Mouse (Mus musculus) lung, postnatal 14 days (tissue): ENCODE data around the gene Dyrk1a.
A peak's percentile ranks its signal among the peaks of the same experiment; 100 is the strongest.

ENCODE experiments used
- DNase-seq: peaks from one replicate; pipeline ENCODE4 v3.0.0; 2021

The Dyrk1a gene

GRCm38 (mm10) chr16:94720476-94721153, 150.8 kb downstream of the Dyrk1a start:
- no peak for DNase-seq

DNA sequence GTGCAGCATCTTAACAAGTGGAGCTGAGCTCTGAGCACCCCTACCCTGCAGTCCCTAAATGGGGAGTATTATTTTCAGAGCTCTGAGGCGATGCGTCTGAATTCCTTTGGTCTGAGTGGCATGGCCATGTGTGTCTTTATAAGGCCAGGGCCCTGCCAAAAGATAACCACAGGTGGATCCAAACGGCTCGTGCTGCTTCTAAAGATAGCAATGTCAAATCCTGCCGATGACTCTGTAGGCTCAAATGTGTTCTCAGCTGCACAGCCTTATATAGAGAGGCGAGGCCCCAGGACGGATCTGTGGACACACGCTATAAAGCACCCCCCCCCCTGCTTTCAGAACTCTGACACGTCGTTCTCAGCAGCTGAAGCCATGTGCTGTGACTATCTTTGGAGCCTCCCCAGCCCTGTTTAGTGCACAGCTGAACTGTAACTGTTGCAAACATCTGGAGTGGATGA, 151.8 kb downstream of the Dyrk1a start:
- no peak for DNase-seq

- no peak for DNase-seq
Measured at GRCm38 (mm10) chr16:94722936-94723335, 153.1 kb downstream of the Dyrk1a start.

GRCm38 (mm10) chr16:94724061-94724596, 154.3 kb downstream of the Dyrk1a start:
- peak; percentile 69 for DNase-seq

GRCm38 (mm10) chr16:94724747-94725211, 155.0 kb downstream of the Dyrk1a start:
- DNase-seq = no peak

GRCm38 (mm10) chr16:94729236-94729635, 159.4 kb downstream of the Dyrk1a start:
- no peak for DNase-seq

- no peak for DNase-seq
Measured at GRCm38 (mm10) chr16:94731027-94731426, 161.2 kb downstream of the Dyrk1a start.

GRCm38 (mm10) chr16:94735472-94735871, 165.7 kb downstream of the Dyrk1a start:
- DNase-seq = no peak

- no peak for DNase-seq
Measured at GRCm38 (mm10) chr16:94736462-94737358, 166.9 kb downstream of the Dyrk1a start.

DNA sequence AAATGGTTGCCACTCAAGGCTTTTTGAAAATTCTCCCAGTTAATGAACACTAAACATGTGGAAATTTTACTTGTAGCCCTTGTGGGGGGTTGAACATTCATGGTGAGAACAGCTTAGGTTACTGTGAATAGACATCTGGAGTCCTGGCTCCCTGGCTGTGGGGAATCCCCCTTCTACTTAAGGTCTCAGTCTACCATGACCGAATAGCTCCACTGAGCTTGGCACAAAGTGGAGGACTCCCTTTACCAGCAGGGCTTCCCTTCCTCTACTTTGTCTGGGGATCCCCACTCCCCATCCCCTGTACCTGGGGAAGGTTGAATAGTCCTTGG, 167.5 kb downstream of the Dyrk1a start:
- no peak for DNase-seq

DNA sequence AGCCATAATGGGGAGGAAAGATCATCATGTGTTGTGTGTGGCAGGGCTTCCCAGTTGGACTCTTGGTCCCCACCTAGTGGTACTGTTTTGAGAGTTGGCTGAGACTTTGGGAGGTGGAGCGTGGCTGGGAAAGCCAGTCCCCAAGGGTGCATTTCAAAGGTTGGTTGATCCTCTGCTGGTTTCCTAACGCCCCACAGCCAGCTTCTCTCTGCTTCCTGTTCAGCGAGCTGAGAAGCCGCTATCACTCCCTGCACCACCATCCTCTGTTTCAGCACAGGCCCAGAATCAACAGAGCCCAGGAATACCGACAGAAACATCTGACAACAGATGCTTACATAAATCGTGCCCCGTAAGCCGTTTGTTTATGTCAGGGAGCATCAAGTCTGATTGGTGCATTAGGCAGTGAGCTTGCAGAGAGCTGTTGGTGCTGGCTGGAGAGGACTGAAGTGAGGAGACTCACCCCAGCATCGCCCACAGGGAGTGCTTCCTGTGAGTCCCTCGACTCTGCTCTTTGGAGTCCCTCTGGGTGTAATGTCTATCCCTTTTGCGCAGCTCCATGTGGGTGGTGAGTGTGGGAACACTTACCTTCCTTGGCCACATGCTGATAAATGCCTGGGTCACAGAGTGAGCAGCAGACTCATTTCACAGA, 174.2 kb downstream of the Dyrk1a start:
- DNase-seq = peak; percentile 30

DNA sequence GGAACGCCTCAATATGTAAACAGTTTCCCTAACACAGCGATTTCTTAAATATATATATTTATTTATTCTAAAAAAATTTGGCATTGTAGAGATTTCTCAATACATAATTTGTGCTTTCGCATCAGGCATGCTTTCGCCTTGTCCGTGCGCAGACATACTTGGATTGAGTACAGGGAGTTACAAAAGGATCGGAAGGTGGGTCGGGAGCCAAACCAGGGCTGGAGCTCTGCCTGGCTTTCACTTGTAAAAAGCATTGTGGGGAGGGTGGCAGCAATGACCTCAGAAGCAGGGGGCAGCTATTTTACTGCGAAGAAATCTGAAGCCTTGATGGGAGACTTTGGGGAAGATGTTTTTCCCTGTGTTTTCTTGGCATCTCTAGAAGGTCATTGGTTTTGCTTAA, 175.2 kb downstream of the Dyrk1a start:
- peak; percentile 54 for DNase-seq
